In genomic region chr16:94370915-94371300, GRCm38 (mm10) we compare ENCODE assay signal across 7 mouse cellular contexts. TPM values are rescaled to one million over a fixed set of nuclear protein-coding genes. Genes with fewer than 3 reads are reported as not detected.
DNase-seq lines count a peak whose midpoint lies in the region; ATAC-seq and TF ChIP-seq lines count a peak whose summit lies in the region.

No protein-coding gene starts in this region.

- peak; percentile 69 for ATAC-seq in forebrain, embryonic 13.5 days

- H3K27ac ChIP-seq in bone marrow, adult 2 months (ENCODE audit: control insufficient read depth, insufficient read depth, low read depth, low read length, poor library complexity), result peak overlapping the region; percentile 85
- H3K27ac ChIP-seq in forebrain, embryonic 13.5 days, result peak overlapping the region; percentile 99
- H3K27ac ChIP-seq in hindbrain, embryonic 10.5 days, result peak overlapping the region; percentile 99
- H3K27ac ChIP-seq in spleen, adult 2 months (ENCODE audit: insufficient read depth, low read length), result peak overlapping the region; percentile 89

- no peak for TF ChIP-seq CTCF in bone marrow, adult 2 months (IDR thresholded peaks at IDR 0.05; ENCODE audit: control insufficient read depth, insufficient read depth, low read length)
- no peak for TF ChIP-seq CTCF in spleen, adult 2 months (IDR thresholded peaks at IDR 0.05; ENCODE audit: extremely low read depth, insufficient read depth, insufficient read length, insufficient replicate concordance)

- no peaks in the 10 kb centered on the region for H3K27me3 ChIP-seq in forebrain, embryonic 13.5 days
- no peaks in the 10 kb centered on the region for H3K27me3 ChIP-seq in hindbrain, embryonic 10.5 days (ENCODE audit: insufficient read depth, poor library complexity, severe bottlenecking)
- no peaks in the 10 kb centered on the region for H3K27me3 ChIP-seq in megakaryocyte, embryonic 14.5 days (replicated peaks)
- H3K27me3 ChIP-seq in spleen, adult 2 months (ENCODE audit: control insufficient read depth, insufficient read depth, low read length), result no peaks in the 10 kb centered on the region

- WGBS in bone marrow, adult 2 months, result under 1% methylated on average over 43 of the region's 43 CpGs
- WGBS in forebrain, embryonic 13.5 days, result 0% methylated on average over 42 of the region's 43 CpGs
- under 1% methylated on average over 43 of the region's 43 CpGs for WGBS in hindbrain, embryonic 10.5 days
- WGBS in spleen, adult 2 months, result under 1% methylated on average over 43 of the region's 43 CpGs

- H3K4me2 ChIP-seq in forebrain, embryonic 13.5 days, result peak overlapping the region; percentile 74

- H3K4me3 ChIP-seq in bone marrow, adult 2 months (replicated peaks; ENCODE audit: control insufficient read depth, low read depth, low read length), result peak overlapping the region; percentile 99
- H3K4me3 ChIP-seq in forebrain, embryonic 13.5 days, result peak overlapping the region; percentile 88
- peak overlapping the region; percentile 90 for H3K4me3 ChIP-seq in hindbrain, embryonic 10.5 days
- peak overlapping the region; percentile 99 for H3K4me3 ChIP-seq in megakaryocyte, embryonic 14.5 days (replicated peaks)
- peak overlapping the region; percentile 93 for H3K4me3 ChIP-seq in spleen, adult 2 months (ENCODE audit: extremely low read depth, insufficient read depth, insufficient read length)

- peak; percentile 41 for DNase-seq in MEL-GATA-1-ER (ENCODE audit: extremely low read depth, low read depth)
- DNase-seq in hindbrain, embryonic 10.5 days (ENCODE audit: low spot score), result no peak
- peak; percentile 60 to 78 for DNase-seq in left cerebral cortex, adult 8-10 months (ENCODE audit: low spot score in 2 of 2)
- peak in 1 of 2 experiments; percentile 64 for DNase-seq in spleen, adult 2 months (ENCODE audit: low read depth in 1 of 2, low spot score in 2 of 2)

- H3K9me3 ChIP-seq in forebrain, embryonic 13.5 days (replicated peaks), result no peaks in the 10 kb centered on the region
- no peaks in the 10 kb centered on the region for H3K9me3 ChIP-seq in hindbrain, embryonic 10.5 days
- H3K9me3 ChIP-seq in megakaryocyte, embryonic 14.5 days, result no peaks in the 10 kb centered on the region

- no peaks in the 10 kb centered on the region; the same call in 1 of the 2 replicates for H3K4me1 ChIP-seq in bone marrow, adult 2 months (ENCODE audit: control insufficient read depth, insufficient read depth, low read length)
- H3K4me1 ChIP-seq in forebrain, embryonic 13.5 days, result peaks cover 41% of the 10 kb centered on the region
- H3K4me1 ChIP-seq in hindbrain, embryonic 10.5 days (replicated peaks), result peaks cover 44% of the 10 kb centered on the region
- peaks cover 61% of the 10 kb centered on the region for H3K4me1 ChIP-seq in megakaryocyte, embryonic 14.5 days
- H3K4me1 ChIP-seq in spleen, adult 2 months (ENCODE audit: control insufficient read depth, insufficient read depth, insufficient read length), result peaks cover 5% of the 10 kb centered on the region

- no peaks in the 10 kb centered on the region for H3K36me3 ChIP-seq in forebrain, embryonic 13.5 days (ENCODE audit: poor library complexity, severe bottlenecking)
- H3K36me3 ChIP-seq in hindbrain, embryonic 10.5 days, result peaks cover 11% of the 10 kb centered on the region
- peaks cover 13% of the 10 kb centered on the region for H3K36me3 ChIP-seq in megakaryocyte, embryonic 14.5 days (replicated peaks; ENCODE audit: low read length)
- H3K36me3 ChIP-seq in spleen, adult 2 months (ENCODE audit: control insufficient read depth, insufficient read depth, low read length), result no peaks in the 10 kb centered on the region

- H3K9ac ChIP-seq in forebrain, embryonic 13.5 days, result peak overlapping the region; percentile 99

- no peak for TF ChIP-seq POLR2A in bone marrow, adult 2 months (IDR thresholded peaks at IDR 0.05; ENCODE audit: borderline replicate concordance, control insufficient read depth, low read depth, low read length)
- no peak for TF ChIP-seq POLR2A in spleen, adult 2 months (IDR thresholded peaks at IDR 0.05; ENCODE audit: low read depth, low read length)

RNA-seq across cellular contexts. Expression of gene Ttc3, which starts 0.5 kb away (rescaled TPM):
- polyA plus RNA-seq in bone marrow, adult 2 months (2011; ENCODE audit: insufficient read depth, insufficient read length, low replicate concordance, missing spikeins), result 8.7 and 18.6 TPM in 2 replicates
- 644 and 681 TPM in 2 replicates for polyA plus RNA-seq in forebrain, embryonic 13.5 days (2015; fragmentation: Nextera tagmentation; extraction: Ambion mirVana)
- 318 and 335 TPM in 2 replicates for polyA plus RNA-seq in hindbrain, embryonic 10.5 days (2016; fragmentation: Nextera tagmentation; extraction: Ambion mirVana)
- 100 to 1,000 TPM; 777 to 872 (median 832) TPM for total RNA-seq in left cerebral cortex, adult 8-10 months (2022)
- 1.5 and 2.1 TPM in 2 replicates for polyA plus RNA-seq in megakaryocyte, embryonic 14.5 days (2012; ENCODE audit: insufficient read depth, low replicate concordance)
- 17.5 and 21.6 TPM in 2 replicates for polyA plus RNA-seq in spleen, adult 2 months (2012; rRNA removed)

RNA-seq across cellular contexts. Expression of gene Pigp, which starts 0.7 kb away (rescaled TPM):
- polyA plus RNA-seq in bone marrow, adult 2 months (2011; ENCODE audit: insufficient read depth, insufficient read length, low replicate concordance, missing spikeins), result 11.1 and 13.0 TPM in 2 replicates
- 120 and 126 TPM in 2 replicates for polyA plus RNA-seq in forebrain, embryonic 13.5 days (2015; fragmentation: Nextera tagmentation; extraction: Ambion mirVana)
- polyA plus RNA-seq in hindbrain, embryonic 10.5 days (2016; fragmentation: Nextera tagmentation; extraction: Ambion mirVana), result 94.7 and 96.3 TPM in 2 replicates
- total RNA-seq in left cerebral cortex, adult 8-10 months (2022), result 10 to 100 TPM; 43.9 to 49.4 (median 46.0) TPM
- 25.2 and 39.6 TPM in 2 replicates for polyA plus RNA-seq in megakaryocyte, embryonic 14.5 days (2012; ENCODE audit: insufficient read depth, low replicate concordance)
- polyA plus RNA-seq in spleen, adult 2 months (2012; rRNA removed), result 8.8 and 9.7 TPM in 2 replicates

RNA-seq across cellular contexts. Expression of gene Ripply3, which starts 42.7 kb away (rescaled TPM):
- 0.84 and 3.6 TPM in 2 replicates for polyA plus RNA-seq in bone marrow, adult 2 months (2011; ENCODE audit: insufficient read depth, insufficient read length, low replicate concordance, missing spikeins)
- 2.1 and 2.8 TPM in 2 replicates for polyA plus RNA-seq in forebrain, embryonic 13.5 days (2015; fragmentation: Nextera tagmentation; extraction: Ambion mirVana)
- polyA plus RNA-seq in hindbrain, embryonic 10.5 days (2016; fragmentation: Nextera tagmentation; extraction: Ambion mirVana), result 5.1 and 6.9 TPM in 2 replicates
- total RNA-seq in left cerebral cortex, adult 8-10 months (2022), result under 1 TPM in 2 of 4 experiments, not detected in 2; 0.21 to 0.23 TPM
- polyA plus RNA-seq in megakaryocyte, embryonic 14.5 days (2012; ENCODE audit: insufficient read depth, low replicate concordance), result not detected in 2 replicates
- 0.71 and 0.89 TPM in 2 replicates for polyA plus RNA-seq in spleen, adult 2 months (2012; rRNA removed)

RNA-seq across cellular contexts. Expression of gene Hlcs, which starts 57.5 kb away (rescaled TPM):
- 7.0 and 7.5 TPM in 2 replicates for polyA plus RNA-seq in bone marrow, adult 2 months (2011; ENCODE audit: insufficient read depth, insufficient read length, low replicate concordance, missing spikeins)
- 9.0 and 9.8 TPM in 2 replicates for polyA plus RNA-seq in forebrain, embryonic 13.5 days (2015; fragmentation: Nextera tagmentation; extraction: Ambion mirVana)
- polyA plus RNA-seq in hindbrain, embryonic 10.5 days (2016; fragmentation: Nextera tagmentation; extraction: Ambion mirVana), result 10.3 and 13.3 TPM in 2 replicates
- total RNA-seq in left cerebral cortex, adult 8-10 months (2022), result 10 to 100 TPM; 18.8 to 22.9 (median 21.6) TPM
- polyA plus RNA-seq in megakaryocyte, embryonic 14.5 days (2012; ENCODE audit: insufficient read depth, low replicate concordance), result 1.6 and 1.8 TPM in 2 replicates
- 9.7 and 9.8 TPM in 2 replicates for polyA plus RNA-seq in spleen, adult 2 months (2012; rRNA removed)

Comparison
In these comparisons a context has a peak if more than half of its experiments do, and no peak if none do; other contexts are left out.
1. RNA of gene Ttc3, which starts 0.5 kb away (polyA plus RNA-seq): 644 to 681 TPM in forebrain, embryonic 13.5 days and 318 to 335 TPM in hindbrain, embryonic 10.5 days; 8.7 to 18.6 TPM in bone marrow, adult 2 months, 17.5 to 21.6 TPM in spleen, adult 2 months and 1.5 to 2.1 TPM in megakaryocyte, embryonic 14.5 days; every median in the first group is over 10 times any median in the second.
2. Peak in every context shown above with its lines, with median percentiles within 50 percentile points of each other: H3K27ac ChIP-seq and H3K4me3 ChIP-seq.